Mouse (Mus musculus) embryonic facial prominence, embryonic 11.5 days (tissue): ENCODE measurements at regions not wholly inside any gene's neighbourhood (a gene's known extent, or its start where the extent isn't known, plus 50 kb on each side); places are given as distances from the start of the nearest gene placed in this dataset.
"Not testable (repeated sequence)": the region's sequence is repeated elsewhere in the genome, so short reads cannot be mapped to it uniquely, and the experiment has no call there.

ENCODE experiments used
- ATAC-seq: fragments of 200-750 bp; cut with Nextera tagmentation; replicated peaks from 2 replicates; pipeline ENCODE4 v1.8.0; 2017; ENCODE audit warnings: low read depth; ENCODE audit not compliant: insufficient number of reproducible peaks, low FRiP score, low TSS enrichment
- DNase-seq: peaks from one replicate; pipeline ENCODE4 v3.0.0-alpha.2; 2015; ENCODE audit warnings: low spot score
- H3K27ac ChIP-seq: fragments of 300-500 bp; sonication (generic); replicated peaks from 2 replicates; pipeline ENCODE4 v1.5.1; 2014; ENCODE audit warnings: mild to moderate bottlenecking, low read depth, low read length, control low read depth
- H3K27me3 ChIP-seq: fragments of 300-500 bp; sonication (generic); 2 replicates; pipeline ENCODE4 v1.6.1; 2014; ENCODE audit warnings: mild to moderate bottlenecking, low read length, moderate library complexity, mixed read lengths; ENCODE audit not compliant: control insufficient read depth, insufficient read depth
- H3K36me3 ChIP-seq: fragments of 300-500 bp; sonication (generic); replicated peaks from 2 replicates; pipeline ENCODE4 v1.6.1; 2014; ENCODE audit warnings: low read depth, mild to moderate bottlenecking, low read length, moderate library complexity, mixed read lengths; ENCODE audit not compliant: control insufficient read depth, insufficient read depth
- H3K4me1 ChIP-seq: fragments of 300-500 bp; sonication (generic); 2 replicates; pipeline ENCODE4 v1.6.1; 2014; ENCODE audit warnings: low read length, mixed read lengths; ENCODE audit not compliant: control insufficient read depth, insufficient read depth
- H3K4me2 ChIP-seq: fragments of 300-500 bp; sonication (generic); 2 replicates; pipeline ENCODE4 v1.6.1; 2014; ENCODE audit warnings: low read depth, mild to moderate bottlenecking, control low read depth, low read length, moderate library complexity
- H3K4me3 ChIP-seq: fragments of 300-500 bp; sonication (generic); 2 replicates; pipeline ENCODE4 v1.5.1; 2014; ENCODE audit warnings: low read depth, low read length, control low read depth
- H3K9ac ChIP-seq: fragments of 300-500 bp; sonication (generic); replicated peaks from 2 replicates; pipeline ENCODE4 v1.6.1; 2014; ENCODE audit warnings: mild to moderate bottlenecking, control low read depth, low read length
- H3K9me3 ChIP-seq: fragments of 300-500 bp; sonication (generic); replicated peaks from 2 replicates; pipeline ENCODE4 v1.6.1; 2016; ENCODE audit warnings: mild to moderate bottlenecking, low read length, inconsistent platforms, mixed read lengths; ENCODE audit not compliant: control insufficient read depth
- WGBS: fragments of 180-500 bp; shearing (Covaris S2); extraction: QIAGEN DNeasy Blood & Tissue Kit; methylation state at CpG from one replicate; pipeline ENCODE4 v1.1.7; 2014; 5-methylcytosine and 5-hydroxymethylcytosine counted together

DNA sequence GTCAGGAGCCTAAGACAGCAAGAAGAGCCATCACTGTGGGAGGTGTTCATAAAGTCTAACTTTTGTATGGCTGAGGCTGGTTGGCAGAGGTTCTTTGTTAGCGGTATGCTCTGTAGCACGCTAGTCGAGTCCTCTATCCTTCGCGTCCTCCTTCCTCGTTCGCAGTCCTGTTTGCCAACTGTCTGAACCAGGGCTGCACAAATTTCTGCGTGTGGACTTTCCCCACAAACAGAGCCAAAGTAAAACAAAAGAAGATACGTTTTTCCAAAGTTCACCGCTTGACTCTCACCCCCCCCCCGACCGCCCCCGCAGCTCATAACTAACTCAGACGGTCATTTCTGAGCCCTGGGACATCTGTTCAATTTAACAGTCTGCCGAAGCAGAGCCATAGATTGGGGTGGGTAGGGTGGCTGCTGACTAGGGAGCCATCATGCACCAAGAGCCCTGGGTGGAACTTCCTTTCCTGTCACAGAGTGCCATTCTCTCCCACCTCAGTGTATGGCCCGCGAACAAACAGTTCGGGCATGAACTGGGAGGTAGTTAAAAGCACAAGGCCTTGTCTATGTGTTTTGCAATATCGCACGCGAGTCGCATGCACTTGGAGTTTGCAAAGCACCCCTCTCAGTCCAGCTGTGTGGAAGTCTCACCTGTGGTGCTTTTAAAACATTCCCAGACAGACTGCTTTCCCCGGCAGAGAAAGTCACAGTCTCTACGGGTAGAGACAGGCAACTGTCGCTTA lies 63.0 kb upstream of the Map3k1 start:
- no peaks in the 10 kb centered on the region for H3K27me3 ChIP-seq
- DNase-seq = no peak
- H3K27ac ChIP-seq = no peak overlapping the region
- 92% methylated on average over 25 of the region's 25 CpGs for WGBS
- H3K4me3 ChIP-seq = no peak overlapping the region
- H3K4me2 ChIP-seq = no peak overlapping the region
- no peaks in the 10 kb centered on the region for H3K36me3 ChIP-seq
- H3K4me1 ChIP-seq = no peaks in the 10 kb centered on the region; the same call in 1 of the 2 replicates
- H3K9ac ChIP-seq = no peak overlapping the region
- no peaks in the 10 kb centered on the region for H3K9me3 ChIP-seq
- ATAC-seq = no peak

DNA sequence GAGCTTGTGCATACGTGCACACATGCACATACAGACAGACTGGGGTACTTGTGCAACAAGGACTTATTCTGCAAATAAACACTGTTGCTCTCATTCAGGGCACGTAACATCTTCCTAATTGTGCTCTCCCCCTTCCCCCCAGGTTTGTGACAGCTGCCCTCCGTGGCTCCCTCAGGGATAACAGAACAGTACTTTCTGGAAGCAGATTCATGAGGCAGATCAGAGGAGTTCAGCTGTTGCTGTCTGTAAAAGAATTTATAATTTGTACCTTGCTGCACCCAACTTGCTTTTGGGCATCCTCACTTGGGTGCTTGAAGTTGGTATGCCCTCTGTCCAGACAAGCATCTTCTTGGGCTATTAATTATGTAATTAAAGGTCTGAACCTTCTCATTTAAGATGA lies 65.5 kb upstream of the Map3k1 start:
- Histone ChIP-seq H3K36me3 (no peaks in the 10 kb centered on the region), H3K27me3 (no peaks in the 10 kb centered on the region), H3K9ac (no peak overlapping the region), H3K4me3 (no peak overlapping the region), H3K4me2 (no peak overlapping the region), H3K27ac (no peak overlapping the region), H3K9me3 (no peaks in the 10 kb centered on the region), H3K4me1 (no peaks in the 10 kb centered on the region)
- DNase-seq (no peak), ATAC-seq (no peak)
- 79% methylated on average over 3 of the region's 3 CpGs for whole genome bisulfite sequencing

DNA sequence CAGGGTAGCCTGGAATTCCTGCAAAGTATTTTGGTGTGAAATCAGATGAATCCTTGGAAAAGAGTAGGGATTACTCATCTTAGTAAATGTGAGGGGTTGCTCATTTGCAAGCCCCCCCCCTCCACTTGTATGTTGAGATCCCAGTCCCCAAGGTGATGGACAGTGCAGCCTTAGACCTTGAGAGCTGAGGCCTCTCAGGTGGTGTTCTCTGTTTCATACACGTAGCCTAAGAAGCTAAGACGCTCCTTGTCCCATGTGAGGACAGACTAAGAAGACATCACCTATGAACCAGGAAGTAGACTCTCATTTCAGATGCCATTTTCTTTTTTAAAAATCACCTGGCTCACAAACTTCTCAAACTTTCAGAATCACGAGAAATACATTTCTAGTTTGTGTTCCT lies 67.6 kb upstream of the Map3k1 start:
- Histone ChIP-seq H3K27ac (no peak overlapping the region), H3K27me3 (no peaks in the 10 kb centered on the region), H3K9ac (no peak overlapping the region), H3K4me2 (no peak overlapping the region), H3K4me1 (no peaks in the 10 kb centered on the region), H3K9me3 (no peaks in the 10 kb centered on the region), H3K36me3 (no peaks in the 10 kb centered on the region), H3K4me3 (no peak overlapping the region)
- WGBS = 80% methylated on average over 3 of the region's 3 CpGs
- ATAC-seq = no peak
- no peak for DNase-seq

DNA sequence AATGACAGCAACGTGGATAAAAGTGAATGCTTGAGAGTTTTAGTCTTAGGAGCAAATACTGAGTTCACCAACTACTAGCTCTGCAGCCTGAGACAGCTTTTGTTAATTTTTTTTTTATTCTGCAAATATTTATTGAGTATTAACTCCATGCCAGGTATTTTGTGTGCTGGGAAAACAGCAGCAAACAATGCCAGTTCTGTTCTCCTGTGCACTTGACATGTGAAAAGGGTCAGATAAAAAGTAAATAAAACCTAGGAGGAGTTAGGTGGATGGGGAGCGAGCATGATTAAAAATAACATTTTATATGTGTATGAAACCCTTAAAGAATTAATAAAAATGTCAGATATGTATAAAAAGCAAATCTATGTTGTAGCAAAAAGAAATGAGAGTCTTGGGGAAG lies 68.1 kb upstream of the Map3k1 start:
- DNase-seq (no peak), ATAC-seq (no peak)
- Histone ChIP-seq H3K4me2 (no peak overlapping the region), H3K36me3 (no peaks in the 10 kb centered on the region), H3K27me3 (no peaks in the 10 kb centered on the region), H3K27ac (no peak overlapping the region), H3K4me3 (no peak overlapping the region), H3K4me1 (no peaks in the 10 kb centered on the region), H3K9ac (no peak overlapping the region), H3K9me3 (no peaks in the 10 kb centered on the region)
- 73% methylated on average over 2 of the region's 2 CpGs for WGBS

DNA sequence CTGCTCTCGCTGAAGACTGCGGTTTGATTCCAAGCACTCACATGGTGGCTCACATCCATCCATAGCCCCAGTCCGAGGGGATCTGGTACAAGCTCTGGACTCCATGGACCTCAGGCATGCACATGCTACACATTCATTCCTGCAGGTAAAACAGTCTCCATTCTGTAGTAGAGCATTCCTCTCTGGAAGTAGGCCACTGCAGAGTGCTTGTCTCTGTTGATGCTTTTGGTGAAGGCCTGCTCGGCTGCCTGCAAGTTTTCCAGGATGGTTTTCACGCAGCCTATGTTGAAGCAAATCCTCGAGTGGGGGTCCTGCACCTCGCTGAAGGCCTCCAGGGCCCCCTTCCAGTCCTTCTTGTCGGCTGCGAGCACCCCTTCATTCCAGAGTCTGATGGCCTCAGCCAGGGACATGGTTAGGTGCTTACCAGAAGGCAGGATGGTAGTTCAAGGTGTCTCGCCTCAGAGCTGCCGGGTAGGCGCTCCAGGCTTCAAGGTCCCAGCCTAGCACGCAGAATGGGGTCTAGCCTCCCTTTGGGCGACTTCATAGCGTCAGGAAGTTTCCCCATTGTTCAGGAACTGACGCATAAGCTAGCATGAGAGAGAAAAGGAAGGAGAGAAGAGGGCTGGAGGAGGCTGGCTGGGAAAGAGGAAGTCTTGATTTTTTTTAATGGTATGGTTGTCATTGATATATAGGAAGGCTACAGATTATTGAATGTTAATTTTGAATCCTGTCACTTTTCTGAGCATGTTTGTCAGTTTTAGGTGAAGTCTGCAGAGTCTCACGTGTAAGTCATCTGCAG lies 75.2 kb upstream of the Map3k1 start:
- not testable (repeated sequence) for H3K9me3 ChIP-seq, H3K36me3 ChIP-seq, ATAC-seq, H3K9ac ChIP-seq, H3K4me2 ChIP-seq, H3K27ac ChIP-seq, DNase-seq, H3K27me3 ChIP-seq, H3K4me3 ChIP-seq, H3K4me1 ChIP-seq
- WGBS = 83% methylated on average over 17 of the region's 17 CpGs

DNA sequence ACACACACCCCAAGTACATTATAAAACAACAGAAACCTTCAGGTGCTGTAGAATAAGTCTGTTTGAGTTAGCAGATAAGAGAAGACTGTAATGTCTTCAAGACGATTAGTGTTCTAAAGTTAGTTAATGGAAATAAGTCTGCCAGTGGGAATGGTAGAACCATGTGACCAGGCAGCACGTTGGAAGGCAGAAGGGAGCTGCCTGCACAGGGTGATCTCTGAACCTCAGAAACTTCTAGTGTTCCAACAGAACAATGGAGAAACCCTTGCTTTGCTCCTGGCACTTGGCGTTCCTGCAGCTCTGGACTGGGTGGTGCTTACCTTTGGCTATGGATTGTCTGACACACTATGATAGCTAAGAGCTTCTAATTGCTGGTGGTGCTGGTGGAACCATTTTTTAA lies 82.0 kb upstream of the Map3k1 start:
- ATAC-seq (no peak), DNase-seq (no peak)
- no peaks in the 10 kb centered on the region for H3K36me3 ChIP-seq
- no peak overlapping the region for H3K9ac ChIP-seq
- H3K4me2 ChIP-seq = no peak overlapping the region
- H3K4me1 ChIP-seq = no peaks in the 10 kb centered on the region
- no peaks in the 10 kb centered on the region for H3K27me3 ChIP-seq
- H3K27ac ChIP-seq = no peak overlapping the region
- no peaks in the 10 kb centered on the region for H3K9me3 ChIP-seq
- no peak overlapping the region for H3K4me3 ChIP-seq
- WGBS = 69% methylated on average over 3 of the region's 3 CpGs

DNA sequence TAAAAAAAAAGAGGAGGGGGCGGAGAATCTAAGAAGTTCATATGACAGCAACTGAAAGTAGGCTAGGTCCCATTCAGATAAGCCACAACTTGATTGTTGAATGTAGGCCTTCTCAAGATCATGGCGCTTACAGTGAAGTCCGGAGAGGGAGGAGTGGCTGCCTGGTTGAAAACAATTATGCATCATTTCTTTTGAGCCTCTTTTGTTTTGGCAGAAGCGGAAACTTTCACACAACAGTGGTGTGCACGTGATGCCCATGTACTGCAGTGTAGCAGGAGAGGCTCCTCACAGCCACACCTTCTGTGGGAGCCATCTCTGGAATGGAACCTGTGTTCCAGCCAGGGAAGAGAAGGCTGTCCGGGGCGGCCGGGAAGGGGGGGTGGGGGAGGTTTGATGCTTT lies 83.3 kb upstream of the Map3k1 start:
- no peaks in the 10 kb centered on the region for H3K4me1 ChIP-seq
- H3K36me3 ChIP-seq = no peaks in the 10 kb centered on the region
- H3K9me3 ChIP-seq = no peaks in the 10 kb centered on the region
- DNase-seq (no peak), ATAC-seq (no peak)
- H3K4me2 ChIP-seq = no peak overlapping the region
- no peak overlapping the region for H3K27ac ChIP-seq
- H3K9ac ChIP-seq = no peak overlapping the region
- 91% methylated on average over 8 of the region's 8 CpGs for WGBS
- H3K27me3 ChIP-seq = no peaks in the 10 kb centered on the region
- H3K4me3 ChIP-seq = no peak overlapping the region

DNA sequence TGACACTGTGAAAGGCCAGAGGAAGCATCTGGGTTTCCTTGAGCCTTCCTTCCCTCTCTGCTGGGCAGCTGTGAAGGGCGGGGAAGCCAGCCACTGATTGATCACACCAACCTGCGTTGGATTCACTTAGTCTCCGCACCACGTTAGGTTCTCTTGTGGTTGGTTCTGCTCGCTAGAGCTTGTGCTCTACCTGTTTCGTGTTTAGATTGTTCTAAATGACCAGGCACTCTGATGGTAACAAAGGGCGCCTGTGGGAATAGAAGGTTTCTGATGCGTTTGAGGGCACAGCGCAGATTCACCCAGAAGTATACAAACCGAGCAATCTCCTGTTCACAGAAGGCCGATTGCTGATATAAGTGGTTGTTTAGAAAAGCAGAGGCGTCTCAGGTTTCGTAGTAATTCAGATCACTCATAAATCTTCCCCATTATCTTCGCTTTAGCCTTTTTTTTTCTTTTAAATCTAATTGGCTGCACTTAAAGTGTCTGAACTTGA lies 84.5 kb upstream of the Map3k1 start:
- ATAC-seq (no peak), DNase-seq (no peak)
- H3K36me3 ChIP-seq = no peaks in the 10 kb centered on the region
- H3K4me1 ChIP-seq = no peaks in the 10 kb centered on the region
- H3K9me3 ChIP-seq = no peaks in the 10 kb centered on the region
- no peak overlapping the region for H3K4me3 ChIP-seq
- no peak overlapping the region for H3K9ac ChIP-seq
- H3K27me3 ChIP-seq = no peaks in the 10 kb centered on the region
- no peak overlapping the region for H3K4me2 ChIP-seq
- H3K27ac ChIP-seq = no peak overlapping the region
- 48% methylated on average over 14 of the region's 14 CpGs for WGBS
